Mouse (Mus musculus): ENCODE measurements at regions not wholly inside any gene's neighbourhood (a gene's known extent, or its start where the extent isn't known, plus 50 kb on each side); places are given as distances from the start of the nearest gene placed in this dataset.

- DNase-seq: no peak
Observed at GRCm38 (mm10) chr1:77748483-77749465, 233.9 kb upstream of the Epha4 start.

GRCm38 (mm10) chr1:77732099-77732498 lies 217.2 kb upstream of the Epha4 start:
- DNase-seq: no peak

GRCm38 (mm10) chr1:77727561-77727960 lies 212.7 kb upstream of the Epha4 start:
- no peak for DNase-seq

- no peak for DNase-seq
Observed at GRCm38 (mm10) chr1:77723246-77723645, 208.4 kb upstream of the Epha4 start.

- DNase-seq: no peak
Observed at GRCm38 (mm10) chr1:77720859-77721258, 206.0 kb upstream of the Epha4 start.

- no peak for DNase-seq
Observed at GRCm38 (mm10) chr1:77713001-77713400, 198.1 kb upstream of the Epha4 start.

GRCm38 (mm10) chr1:77708202-77709020 lies 193.5 kb upstream of the Epha4 start:
- no peak for DNase-seq

- DNase-seq: no peak
Observed at GRCm38 (mm10) chr1:77695228-77696018, 180.5 kb upstream of the Epha4 start.

- no peak for DNase-seq
Observed at GRCm38 (mm10) chr1:77663345-77663744, 148.5 kb upstream of the Epha4 start.

- DNase-seq: no peak
Observed at GRCm38 (mm10) chr1:77660436-77660835, 145.5 kb upstream of the Epha4 start.

GRCm38 (mm10) chr1:77637025-77637424 lies 122.1 kb upstream of the Epha4 start:
- no peak for DNase-seq

- no peak for DNase-seq
Observed at GRCm38 (mm10) chr1:77629496-77630281, 114.8 kb upstream of the Epha4 start.

GRCm38 (mm10) chr1:77628861-77629260 lies 114.0 kb upstream of the Epha4 start:
- no peak for DNase-seq

- DNase-seq: no peak
Observed at GRCm38 (mm10) chr1:77617490-77617889, 102.6 kb upstream of the Epha4 start.

GRCm38 (mm10) chr1:77600509-77600908 lies 85.6 kb upstream of the Epha4 start:
- DNase-seq: no peak

- DNase-seq: no peak
Observed at GRCm38 (mm10) chr1:77592649-77593048, 77.8 kb upstream of the Epha4 start.

GRCm38 (mm10) chr1:77592248-77592647 lies 77.4 kb upstream of the Epha4 start:
- DNase-seq: no peak

- no peak for DNase-seq
Observed at GRCm38 (mm10) chr1:77589423-77589822, 74.5 kb upstream of the Epha4 start.

GRCm38 (mm10) chr1:77585520-77585919 lies 70.6 kb upstream of the Epha4 start:
- no peak for DNase-seq

- no peak for DNase-seq
Observed at GRCm38 (mm10) chr1:77568081-77568480, 53.2 kb upstream of the Epha4 start.

- DNase-seq: no peak
Observed at GRCm38 (mm10) chr1:77567657-77568056, 52.8 kb upstream of the Epha4 start.
